Mouse (Mus musculus): ENCODE results near the gene Tbc1d2. TPM values are rescaled to one million over a fixed set of nuclear protein-coding genes. Genes with fewer than 3 reads are reported as not detected.
"Not testable (repeated sequence)": the region's sequence is repeated elsewhere in the genome, so short reads cannot be mapped to it uniquely, and the experiment has no call there.

Tbc1d2 gene
- polyA plus RNA-seq, 1 experiment from 2014 or later, result 1.8 TPM

DNA sequence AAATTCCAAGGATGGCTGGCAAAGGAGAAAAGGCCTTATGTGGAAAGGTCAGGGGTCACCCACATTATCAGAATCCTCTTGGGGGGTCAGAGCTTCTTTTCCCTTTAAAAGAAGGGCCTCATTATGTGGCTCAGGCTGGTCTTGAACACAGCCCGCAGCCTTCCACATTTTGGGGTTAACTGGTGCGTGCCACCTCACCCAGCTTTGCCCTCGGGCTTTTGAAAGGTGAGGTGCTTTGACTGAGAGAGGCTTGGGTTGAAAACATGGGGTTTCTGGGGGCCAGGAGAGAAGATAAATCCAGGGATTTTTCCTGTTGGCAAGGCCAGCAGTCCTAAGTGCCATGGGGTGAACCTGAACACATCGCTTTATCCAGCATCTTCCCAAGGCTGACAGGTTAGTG lies 63.5 kb downstream of the Tbc1d2 start:
- no peak overlapping the region for H3K4me3 ChIP-seq (ENCODE audit: low read depth, low read length)
- no peaks in the 10 kb centered on the region for H3K9me3 ChIP-seq (ENCODE audit: control insufficient read depth, low read length)
- ATAC-seq (ENCODE audit: low read depth), result no peak
- no peak overlapping the region for H3K27ac ChIP-seq (replicated peaks; ENCODE audit: low read depth, low read length)
- no peak overlapping the region for H3K4me2 ChIP-seq (ENCODE audit: low read depth, low read length)
- H3K9ac ChIP-seq (ENCODE audit: low read depth, low read length), result no peak overlapping the region
- H3K4me1 ChIP-seq (ENCODE audit: control insufficient read depth, insufficient read depth, low read length), result no peaks in the 10 kb centered on the region
- 62% methylated on average over 4 of the region's 4 CpGs for WGBS
- no peaks in the 10 kb centered on the region for H3K27me3 ChIP-seq (replicated peaks; ENCODE audit: control insufficient read depth, insufficient read depth, low read length)
- H3K36me3 ChIP-seq (ENCODE audit: control insufficient read depth, insufficient read depth, low read length), result no peaks in the 10 kb centered on the region
- DNase-seq (ENCODE audit: low spot score), result no peak

DNA sequence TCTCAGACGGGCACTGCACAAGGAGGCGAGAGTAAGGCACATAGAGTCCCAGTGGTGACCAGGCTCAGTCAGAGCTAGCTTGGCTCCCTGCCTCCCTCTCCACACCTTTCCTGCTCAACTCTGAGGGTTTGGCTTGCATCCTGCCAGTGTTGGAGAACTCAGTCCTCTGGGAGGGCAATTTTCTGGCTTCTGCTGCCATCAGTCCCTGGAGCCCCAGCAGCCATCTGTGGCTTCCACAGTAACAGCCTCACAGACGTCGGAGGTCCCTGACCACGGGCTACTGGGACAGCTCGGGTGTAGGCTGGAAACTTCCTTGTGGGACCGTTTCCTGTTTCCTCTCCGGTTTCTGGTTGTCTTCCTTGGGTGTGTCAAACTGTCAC lies 64.2 kb downstream of the Tbc1d2 start:
- H3K36me3 ChIP-seq (ENCODE audit: control insufficient read depth, insufficient read depth, low read length), result no peaks in the 10 kb centered on the region
- no peak overlapping the region for H3K4me3 ChIP-seq (ENCODE audit: low read depth, low read length)
- whole genome bisulfite sequencing, result 48% methylated on average over 8 of the region's 8 CpGs
- ATAC-seq (ENCODE audit: low read depth) (peak; percentile 33; the same call in 1 of the 2 replicates), DNase-seq (ENCODE audit: low spot score) (peak; percentile 25)
- no peak overlapping the region for H3K4me2 ChIP-seq (ENCODE audit: low read depth, low read length)
- no peak overlapping the region for H3K27ac ChIP-seq (replicated peaks; ENCODE audit: low read depth, low read length)
- H3K27me3 ChIP-seq (replicated peaks; ENCODE audit: control insufficient read depth, insufficient read depth, low read length), result no peaks in the 10 kb centered on the region
- H3K9me3 ChIP-seq (ENCODE audit: control insufficient read depth, low read length), result peaks cover 4% of the 10 kb centered on the region; the same call in 1 of the 2 replicates
- H3K9ac ChIP-seq (ENCODE audit: low read depth, low read length), result no peak overlapping the region
- no peaks in the 10 kb centered on the region for H3K4me1 ChIP-seq (ENCODE audit: control insufficient read depth, insufficient read depth, low read length)

GRCm38 (mm10) chr4:46585041-46585810 lies 64.8 kb downstream of the Tbc1d2 start:
- Histone ChIP-seq H3K4me1 (ENCODE audit: control insufficient read depth, insufficient read depth, low read length) (no peaks in the 10 kb centered on the region), H3K27me3 (replicated peaks; ENCODE audit: control insufficient read depth, insufficient read depth, low read length) (no peaks in the 10 kb centered on the region), H3K4me2 (ENCODE audit: low read depth, low read length) (no peak overlapping the region), H3K9ac (ENCODE audit: low read depth, low read length) (no peak overlapping the region), H3K36me3 (ENCODE audit: control insufficient read depth, insufficient read depth, low read length) (no peaks in the 10 kb centered on the region), H3K4me3 (ENCODE audit: low read depth, low read length) (no peak overlapping the region), H3K27ac (replicated peaks; ENCODE audit: low read depth, low read length) (no peak overlapping the region), H3K9me3 (ENCODE audit: control insufficient read depth, low read length) (peaks cover 7% of the 10 kb centered on the region; the same call in 1 of the 2 replicates)
- ATAC-seq (ENCODE audit: low read depth), result no peak
- 75% methylated on average over 13 of the region's 13 CpGs for WGBS
- DNase-seq (ENCODE audit: low spot score), result no peak

GRCm38 (mm10) chr4:46584536-46584935 lies 65.5 kb downstream of the Tbc1d2 start:
- WGBS, result 67% methylated on average over 3 of the region's 3 CpGs
- H3K4me3 ChIP-seq (ENCODE audit: low read depth, low read length); DNase-seq (ENCODE audit: low spot score); H3K9me3 ChIP-seq (ENCODE audit: control insufficient read depth, low read length); H3K27ac ChIP-seq (replicated peaks; ENCODE audit: low read depth, low read length); H3K9ac ChIP-seq (ENCODE audit: low read depth, low read length); H3K36me3 ChIP-seq (ENCODE audit: control insufficient read depth, insufficient read depth, low read length); H3K27me3 ChIP-seq (replicated peaks; ENCODE audit: control insufficient read depth, insufficient read depth, low read length); ATAC-seq (ENCODE audit: low read depth); H3K4me2 ChIP-seq (ENCODE audit: low read depth, low read length); H3K4me1 ChIP-seq (ENCODE audit: control insufficient read depth, insufficient read depth, low read length): not testable (repeated sequence)

GRCm38 (mm10) chr4:46584084-46584483 lies 65.9 kb downstream of the Tbc1d2 start:
- not testable (repeated sequence) for H3K27ac ChIP-seq (replicated peaks; ENCODE audit: low read depth, low read length); ATAC-seq (ENCODE audit: low read depth); H3K4me2 ChIP-seq (ENCODE audit: low read depth, low read length); H3K9me3 ChIP-seq (ENCODE audit: control insufficient read depth, low read length); H3K9ac ChIP-seq (ENCODE audit: low read depth, low read length); DNase-seq (ENCODE audit: low spot score); H3K36me3 ChIP-seq (ENCODE audit: control insufficient read depth, insufficient read depth, low read length); H3K4me3 ChIP-seq (ENCODE audit: low read depth, low read length); H3K4me1 ChIP-seq (ENCODE audit: control insufficient read depth, insufficient read depth, low read length); H3K27me3 ChIP-seq (replicated peaks; ENCODE audit: control insufficient read depth, insufficient read depth, low read length)
- 75% methylated on average over 2 of the region's 6 CpGs for WGBS

DNA sequence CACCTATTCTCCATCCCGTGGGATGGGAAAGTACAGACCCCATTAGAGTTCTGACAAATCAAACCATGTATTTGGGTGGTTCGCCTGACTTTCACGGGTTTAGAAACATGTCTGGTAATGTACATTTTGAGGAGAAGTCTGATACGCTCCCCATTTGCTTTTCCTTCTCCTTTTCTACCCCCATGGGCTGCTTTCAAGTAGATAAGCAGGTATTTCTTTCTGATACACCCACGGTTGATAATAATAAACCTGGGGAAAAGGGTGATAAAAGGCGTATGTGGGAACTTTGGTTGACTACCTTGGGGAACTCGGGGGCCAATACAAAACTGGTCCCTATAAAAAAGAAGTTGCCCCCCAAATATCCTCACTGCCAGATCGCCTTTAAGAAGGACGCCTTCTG lies 68.0 kb downstream of the Tbc1d2 start:
- not testable (repeated sequence) for H3K9me3 ChIP-seq (ENCODE audit: control insufficient read depth, low read length); H3K36me3 ChIP-seq (ENCODE audit: control insufficient read depth, insufficient read depth, low read length); ATAC-seq (ENCODE audit: low read depth); DNase-seq (ENCODE audit: low spot score); H3K9ac ChIP-seq (ENCODE audit: low read depth, low read length); H3K4me2 ChIP-seq (ENCODE audit: low read depth, low read length); H3K27me3 ChIP-seq (replicated peaks; ENCODE audit: control insufficient read depth, insufficient read depth, low read length); H3K4me3 ChIP-seq (ENCODE audit: low read depth, low read length); H3K27ac ChIP-seq (replicated peaks; ENCODE audit: low read depth, low read length); H3K4me1 ChIP-seq (ENCODE audit: control insufficient read depth, insufficient read depth, low read length)
- WGBS, result 82% methylated on average over 9 of the region's 9 CpGs

DNA sequence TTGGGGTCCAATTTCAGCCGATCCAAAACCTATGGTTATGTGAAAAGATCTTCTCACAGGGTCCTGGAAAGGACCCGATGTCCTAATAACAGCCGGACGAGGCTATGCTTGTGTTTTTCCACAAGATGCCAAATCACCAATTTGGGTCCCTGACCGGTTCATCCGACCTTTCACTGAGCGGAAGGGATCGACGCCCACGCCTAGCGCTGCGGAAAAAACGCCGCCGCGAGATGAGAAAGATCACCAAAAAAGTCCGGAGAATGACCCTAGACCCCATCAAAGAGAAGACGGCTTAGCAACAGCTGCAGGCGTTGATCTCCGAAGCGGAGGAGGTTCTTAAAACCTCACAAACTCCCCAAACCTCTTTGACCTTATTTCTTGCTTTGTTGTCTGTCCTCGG lies 68.4 kb downstream of the Tbc1d2 start:
- not testable (repeated sequence) for H3K36me3 ChIP-seq (ENCODE audit: control insufficient read depth, insufficient read depth, low read length); DNase-seq (ENCODE audit: low spot score); H3K9ac ChIP-seq (ENCODE audit: low read depth, low read length); H3K9me3 ChIP-seq (ENCODE audit: control insufficient read depth, low read length); ATAC-seq (ENCODE audit: low read depth); H3K27ac ChIP-seq (replicated peaks; ENCODE audit: low read depth, low read length); H3K4me2 ChIP-seq (ENCODE audit: low read depth, low read length); H3K27me3 ChIP-seq (replicated peaks; ENCODE audit: control insufficient read depth, insufficient read depth, low read length); H3K4me1 ChIP-seq (ENCODE audit: control insufficient read depth, insufficient read depth, low read length); H3K4me3 ChIP-seq (ENCODE audit: low read depth, low read length)
- 92% methylated on average over 22 of the region's 22 CpGs for WGBS

GRCm38 (mm10) chr4:46580799-46581243 lies 69.2 kb downstream of the Tbc1d2 start:
- 91% methylated on average over 15 of the region's 15 CpGs for WGBS
- not testable (repeated sequence) for H3K4me1 ChIP-seq (ENCODE audit: control insufficient read depth, insufficient read depth, low read length); H3K27me3 ChIP-seq (replicated peaks; ENCODE audit: control insufficient read depth, insufficient read depth, low read length); H3K4me2 ChIP-seq (ENCODE audit: low read depth, low read length); ATAC-seq (ENCODE audit: low read depth); H3K4me3 ChIP-seq (ENCODE audit: low read depth, low read length); H3K9ac ChIP-seq (ENCODE audit: low read depth, low read length); H3K27ac ChIP-seq (replicated peaks; ENCODE audit: low read depth, low read length); DNase-seq (ENCODE audit: low spot score); H3K36me3 ChIP-seq (ENCODE audit: control insufficient read depth, insufficient read depth, low read length)
- peaks cover 11% of the 10 kb centered on the region; the same call in 1 of the 2 replicates for H3K9me3 ChIP-seq (ENCODE audit: control insufficient read depth, low read length)

GRCm38 (mm10) chr4:46578796-46579346 lies 71.1 kb downstream of the Tbc1d2 start:
- H3K9ac ChIP-seq (ENCODE audit: low read depth, low read length); H3K36me3 ChIP-seq (ENCODE audit: control insufficient read depth, insufficient read depth, low read length); H3K4me3 ChIP-seq (ENCODE audit: low read depth, low read length); H3K4me2 ChIP-seq (ENCODE audit: low read depth, low read length); H3K4me1 ChIP-seq (ENCODE audit: control insufficient read depth, insufficient read depth, low read length); H3K27me3 ChIP-seq (replicated peaks; ENCODE audit: control insufficient read depth, insufficient read depth, low read length); DNase-seq (ENCODE audit: low spot score); H3K27ac ChIP-seq (replicated peaks; ENCODE audit: low read depth, low read length); ATAC-seq (ENCODE audit: low read depth): not testable (repeated sequence)
- peaks cover 11% of the 10 kb centered on the region; the same call in 1 of the 2 replicates for H3K9me3 ChIP-seq (ENCODE audit: control insufficient read depth, low read length)
- 85% methylated on average over 8 of the region's 8 CpGs for WGBS
